10 mouse cellular contexts compared by ENCODE assay signal in the genomic region with DNA sequence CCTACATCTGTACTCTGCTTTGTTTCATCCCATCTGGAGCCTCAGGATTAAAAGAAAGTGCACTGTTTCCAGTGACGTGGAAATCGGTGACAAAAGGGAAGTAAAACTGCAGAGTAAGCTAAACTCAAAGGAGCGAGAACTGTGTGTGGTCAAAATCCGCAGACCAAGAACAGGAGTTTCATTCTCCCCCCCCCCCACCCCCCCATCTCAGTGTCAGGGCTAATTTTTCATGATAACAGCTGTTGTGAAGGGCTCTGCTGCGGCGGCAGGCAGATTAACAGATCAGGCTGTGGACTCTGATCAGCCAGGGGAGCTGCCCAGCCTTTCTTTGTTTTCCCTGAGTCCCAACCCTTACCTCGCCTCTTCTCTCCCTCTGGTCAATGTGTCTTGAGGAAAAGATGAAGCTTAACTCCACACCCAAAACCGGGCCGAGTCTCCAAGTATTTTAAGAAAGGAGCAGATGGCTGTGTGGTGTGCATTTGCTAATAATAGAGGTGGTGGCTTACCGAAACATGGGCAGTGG. TPM values are rescaled to one million over a fixed set of nuclear protein-coding genes. Genes with fewer than 3 reads are reported as not detected.
DNase-seq lines count a peak whose midpoint lies in the region; ATAC-seq and TF ChIP-seq lines count a peak whose summit lies in the region.
"Had no signal": no experiment of that assay in that cellular context is flagged by ENCODE, and none has a peak within 500 bp of the region (broad histone marks: within the 10 kb centered on the region; RNA-seq: fewer than 3 reads in every experiment).

No protein-coding gene starts in this region.

- no peak overlapping the region for H3K4me3 ChIP-seq in kidney, embryonic 15.5 days (replicated peaks)
- H3K4me3 ChIP-seq in cortical plate, adult 2 months (ENCODE audit: insufficient read depth, low read length), result no peak overlapping the region
- H3K4me3 ChIP-seq: embryonic facial prominence, embryonic 13.5 days; liver, embryonic 15.5 days had no signal

- H3K36me3 ChIP-seq in kidney, embryonic 15.5 days, result no peaks in the 10 kb centered on the region
- H3K36me3 ChIP-seq: embryonic facial prominence, embryonic 13.5 days; liver, embryonic 15.5 days had no signal

- 42% methylated on average over 10 of the region's 10 CpGs for WGBS in kidney, embryonic 15.5 days

- H3K27ac ChIP-seq in kidney, embryonic 15.5 days, result 0 out of 2 replicates have a peak overlapping the region, but pooled peaks have one; percentile 27
- H3K27ac ChIP-seq in cortical plate, adult 2 months (ENCODE audit: insufficient read depth, low read length), result peak overlapping the region; percentile 18; the same call in 1 of the 2 replicates
- H3K27ac ChIP-seq: embryonic facial prominence, embryonic 13.5 days; liver, embryonic 15.5 days had no signal

- no peak overlapping the region for H3K9ac ChIP-seq in kidney, embryonic 15.5 days
- H3K9ac ChIP-seq: embryonic facial prominence, embryonic 13.5 days; liver, embryonic 15.5 days had no signal

- no peaks in the 10 kb centered on the region for H3K4me1 ChIP-seq in kidney, embryonic 15.5 days
- H3K4me1 ChIP-seq in cortical plate, adult 2 months (ENCODE audit: control insufficient read depth, insufficient read depth, low read length), result no peaks in the 10 kb centered on the region
- H3K4me1 ChIP-seq: embryonic facial prominence, embryonic 13.5 days; liver, embryonic 15.5 days had no signal

- no peaks in the 10 kb centered on the region for H3K27me3 ChIP-seq in kidney, embryonic 15.5 days
- H3K27me3 ChIP-seq: embryonic facial prominence, embryonic 13.5 days; liver, embryonic 15.5 days had no signal

- TF ChIP-seq CTCF in cortical plate, adult 2 months (IDR thresholded peaks at IDR 0.05; ENCODE audit: extremely low read depth, insufficient read depth, low read length), result no peak

- no peak for ATAC-seq in kidney, embryonic 15.5 days (replicated peaks; ENCODE audit: low FRiP score)
- ATAC-seq in monocyte, adult 5-6 weeks (replicated peaks; ENCODE audit: insufficient number of reproducible peaks, low FRiP score, low TSS enrichment, poor library complexity, severe bottlenecking), result peak; percentile 58; the same call in 1 of the 2 replicates

- H3K4me2 ChIP-seq in kidney, embryonic 15.5 days, result peak overlapping the region; percentile 14; the same call in 1 of the 2 replicates
- H3K4me2 ChIP-seq: embryonic facial prominence, embryonic 13.5 days; liver, embryonic 15.5 days had no signal

- DNase-seq in kidney, postnatal 25 days, result no peak
- DNase-seq in CD4-positive helper T cell, adult 2 months (ENCODE audit: low read depth, low spot score), result peak; percentile 21
- no peak for DNase-seq in adipocyte (ENCODE audit: low spot score)
- no peak for DNase-seq in adrenal gland, postnatal 10 days
- no peak for DNase-seq in spleen, postnatal 4 days (ENCODE audit: low spot score in 2 of 2)

- no peaks in the 10 kb centered on the region for H3K9me3 ChIP-seq in kidney, embryonic 15.5 days (replicated peaks)
- H3K9me3 ChIP-seq: embryonic facial prominence, embryonic 13.5 days; liver, embryonic 15.5 days had no signal

- TF ChIP-seq POLR2A in cortical plate, adult 2 months (IDR thresholded peaks at IDR 0.05; ENCODE audit: extremely low read depth, insufficient read depth, low read length), result no peak

RNA-seq across cellular contexts. Expression of gene Dnajc13, which starts 6.7 kb away (rescaled TPM):
- polyA plus RNA-seq in kidney, embryonic 15.5 days (2015; fragmentation: Nextera tagmentation; extraction: Ambion mirVana), result 19.9 and 23.0 TPM in 2 replicates
- 62.9 and 67.2 TPM in 2 replicates for polyA plus RNA-seq in cortical plate, adult 2 months (2012; rRNA removed)
- 47.2 to 73.2 TPM (median 72.4 TPM) in 3 replicates for total RNA-seq in monocyte, adult 5-6 weeks (2017)
- 10 to 100 TPM; 40.5 to 58.5 TPM for total RNA-seq in adrenal gland, postnatal 10 days (2021)
